Mouse (Mus musculus) embryonic facial prominence, embryonic 14.5 days (tissue): ENCODE results near the gene Fam83f. TPM values are rescaled to one million over a fixed set of nuclear protein-coding genes. Genes with fewer than 3 reads are reported as not detected.

Experiments
- ATAC-seq: fragments of 200-750 bp; cut with Nextera tagmentation; 2 replicates; pipeline ENCODE4 v1.8.0; 2017; ENCODE audit warnings: low read depth, moderate number of reproducible peaks, moderate TSS enrichment
- DNase-seq: peaks from one replicate; pipeline ENCODE4 v3.0.0-alpha.2; 2015; ENCODE audit warnings: low spot score
- H3K27ac ChIP-seq: fragments of 300-500 bp; sonication (generic); replicated peaks from 2 replicates; pipeline ENCODE4 v1.5.1; 2014; ENCODE audit warnings: low read depth, mild to moderate bottlenecking, low read length, moderate library complexity
- H3K27me3 ChIP-seq: fragments of 300-500 bp; sonication (generic); replicated peaks from 2 replicates; pipeline ENCODE4 v1.6.1; 2014; ENCODE audit warnings: low read length; ENCODE audit not compliant: control insufficient read depth, insufficient read depth
- H3K36me3 ChIP-seq: fragments of 300-500 bp; sonication (generic); 2 replicates; pipeline ENCODE4 v1.6.1; 2014; ENCODE audit warnings: low read length, mixed read lengths; ENCODE audit not compliant: control insufficient read depth, insufficient read depth
- H3K4me1 ChIP-seq: fragments of 300-500 bp; sonication (generic); 2 replicates; pipeline ENCODE4 v1.6.1; 2014; ENCODE audit warnings: antibody characterized with exemption, low read length; ENCODE audit not compliant: control insufficient read depth, insufficient read depth
- H3K4me2 ChIP-seq: fragments of 300-500 bp; sonication (generic); 2 replicates; pipeline ENCODE4 v1.6.1; 2014; ENCODE audit warnings: low read depth, mild to moderate bottlenecking, low read length, moderate library complexity, mixed read lengths
- H3K4me3 ChIP-seq: fragments of 300-500 bp; sonication (generic); 2 replicates; pipeline ENCODE4 v1.5.1; 2014; ENCODE audit warnings: low read depth, mild to moderate bottlenecking, low read length
- H3K9ac ChIP-seq: fragments of 300-500 bp; sonication (generic); 2 replicates; pipeline ENCODE4 v1.6.1; 2014; ENCODE audit warnings: low read depth, mild to moderate bottlenecking, low read length, moderate library complexity, mixed read lengths
- H3K9me3 ChIP-seq: fragments of 300-500 bp; sonication (generic); 2 replicates; pipeline ENCODE4 v1.6.1; 2016; ENCODE audit warnings: low read length; ENCODE audit not compliant: control insufficient read depth
- WGBS: fragments of 180-500 bp; shearing (Covaris S2); extraction: QIAGEN DNeasy Blood & Tissue Kit; methylation state at CpG from one replicate; pipeline ENCODE4 v1.1.7; 2014; 5-methylcytosine and 5-hydroxymethylcytosine counted together
- polyA plus RNA-seq: library from polyadenylated mRNA; unstranded; fragments of >200 nt; fragmentation: Nextera tagmentation; extraction: Ambion mirVana; gene quantifications from 2 replicates; pipeline ENCODE4 v1.2.1, GENCODE M21; 2014

Gene Fam83f
- polyA plus RNA-seq, 1 experiment from 2014 or later: 2.2 TPM

- no peak for ATAC-seq
- no peaks in the 10 kb centered on the region for H3K9me3 ChIP-seq
- no peaks in the 10 kb centered on the region; the same call in 1 of the 2 replicates for H3K4me1 ChIP-seq
- H3K9ac ChIP-seq: no peak overlapping the region
- DNase-seq: no peak
- 53% methylated on average over 13 of the region's 13 CpGs for WGBS
- no peak overlapping the region for H3K27ac ChIP-seq
- H3K27me3 ChIP-seq: peaks cover 6% of the 10 kb centered on the region; the same call in 1 of the 2 replicates
- H3K4me2 ChIP-seq: no peak overlapping the region
- H3K36me3 ChIP-seq: no peaks in the 10 kb centered on the region
- H3K4me3 ChIP-seq: no peak overlapping the region
Measured at GRCm38 (mm10) chr15:80636757-80637372, 34.8 kb upstream of the Fam83f start.

- Histone ChIP-seq H3K9ac (no peak overlapping the region), H3K4me1 (no peaks in the 10 kb centered on the region; the same call in 1 of the 2 replicates), H3K36me3 (no peaks in the 10 kb centered on the region), H3K4me2 (no peak overlapping the region), H3K4me3 (no peak overlapping the region), H3K27me3 (peaks cover 6% of the 10 kb centered on the region; the same call in 1 of the 2 replicates), H3K9me3 (no peaks in the 10 kb centered on the region), H3K27ac (no peak overlapping the region)
- WGBS: 53% methylated on average over 11 of the region's 11 CpGs
- no peak for ATAC-seq
- DNase-seq: no peak
Measured at GRCm38 (mm10) chr15:80639071-80639702, 32.5 kb upstream of the Fam83f start.

GRCm38 (mm10) chr15:80639874-80640273 is 31.8 kb upstream of the Fam83f start:
- no peaks in the 10 kb centered on the region for H3K9me3 ChIP-seq
- ATAC-seq: no peak
- 88% methylated on average over 3 of the region's 3 CpGs for WGBS

GRCm38 (mm10) chr15:80641702-80642435 is 29.8 kb upstream of the Fam83f start:
- H3K27me3 ChIP-seq: peaks cover 6% of the 10 kb centered on the region; the same call in 1 of the 2 replicates
- WGBS: 62% methylated on average over 2 of the region's 2 CpGs
- no peaks in the 10 kb centered on the region for H3K4me1 ChIP-seq
- H3K9me3 ChIP-seq: no peaks in the 10 kb centered on the region
- no peak overlapping the region for H3K4me3 ChIP-seq
- ATAC-seq (no peak), DNase-seq (no peak)
- no peak overlapping the region for H3K27ac ChIP-seq
- no peaks in the 10 kb centered on the region for H3K36me3 ChIP-seq
- no peak overlapping the region for H3K4me2 ChIP-seq
- H3K9ac ChIP-seq: no peak overlapping the region

More at GRCm38 (mm10) chr15:80639874-80640273, 31.8 kb upstream of the Fam83f start:
- no peak overlapping the region for H3K4me3 ChIP-seq
- H3K4me2 ChIP-seq: no peak overlapping the region
- no peak for DNase-seq
- peaks cover 6% of the 10 kb centered on the region; the same call in 1 of the 2 replicates for H3K27me3 ChIP-seq
- no peaks in the 10 kb centered on the region for H3K36me3 ChIP-seq
- no peak overlapping the region for H3K27ac ChIP-seq
- no peak overlapping the region for H3K9ac ChIP-seq
- no peaks in the 10 kb centered on the region for H3K4me1 ChIP-seq

GRCm38 (mm10) chr15:80645006-80645797 is 26.4 kb upstream of the Fam83f start:
- Histone ChIP-seq H3K27ac (no peak overlapping the region), H3K4me2 (no peak overlapping the region), H3K27me3 (no peaks in the 10 kb centered on the region), H3K4me3 (no peak overlapping the region), H3K9me3 (no peaks in the 10 kb centered on the region), H3K9ac (no peak overlapping the region), H3K36me3 (no peaks in the 10 kb centered on the region), H3K4me1 (no peaks in the 10 kb centered on the region)
- ATAC-seq (no peak), DNase-seq (no peak)
- WGBS: 78% methylated on average over 17 of the region's 17 CpGs

- H3K4me3 ChIP-seq: no peak overlapping the region
- no peaks in the 10 kb centered on the region for H3K4me1 ChIP-seq
- H3K9ac ChIP-seq: no peak overlapping the region
- DNase-seq (peak; percentile 68), ATAC-seq (peak; percentile 33; the same call in 1 of the 2 replicates)
- no peaks in the 10 kb centered on the region for H3K27me3 ChIP-seq
- H3K27ac ChIP-seq: no peak overlapping the region
- 62% methylated on average over 15 of the region's 15 CpGs for WGBS
- no peaks in the 10 kb centered on the region for H3K36me3 ChIP-seq
- no peaks in the 10 kb centered on the region for H3K9me3 ChIP-seq
- H3K4me2 ChIP-seq: no peak overlapping the region
Measured at GRCm38 (mm10) chr15:80648977-80649606, 22.6 kb upstream of the Fam83f start.

- 75% methylated on average over 2 of the region's 2 CpGs for WGBS
- no peak for DNase-seq
Measured at GRCm38 (mm10) chr15:80650412-80650811, 21.2 kb upstream of the Fam83f start.

GRCm38 (mm10) chr15:80653865-80654264 is 17.8 kb upstream of the Fam83f start:
- ATAC-seq (no peak), DNase-seq (no peak)
- Histone ChIP-seq H3K4me1 (no peaks in the 10 kb centered on the region), H3K27me3 (no peaks in the 10 kb centered on the region), H3K9ac (no peak overlapping the region), H3K9me3 (no peaks in the 10 kb centered on the region), H3K4me2 (no peak overlapping the region), H3K27ac (no peak overlapping the region), H3K36me3 (no peaks in the 10 kb centered on the region), H3K4me3 (no peak overlapping the region)
- 81% methylated on average over 8 of the region's 8 CpGs for WGBS

More at GRCm38 (mm10) chr15:80650412-80650811, 21.2 kb upstream of the Fam83f start:
- no peak overlapping the region for H3K9ac ChIP-seq
- H3K4me2 ChIP-seq: no peak overlapping the region
- ATAC-seq: no peak
- H3K4me3 ChIP-seq: no peak overlapping the region
- H3K27me3 ChIP-seq: no peaks in the 10 kb centered on the region
- no peaks in the 10 kb centered on the region for H3K4me1 ChIP-seq
- no peaks in the 10 kb centered on the region for H3K36me3 ChIP-seq
- no peak overlapping the region for H3K27ac ChIP-seq
- no peaks in the 10 kb centered on the region for H3K9me3 ChIP-seq
